Mouse (Mus musculus) CH12.LX (cell line): Measurements from ENCODE around the gene Rb1. TPM values are rescaled to one million over a fixed set of nuclear protein-coding genes. Genes with fewer than 3 reads are reported as not detected.

Experiments
- polyA plus RNA-seq: library from polyadenylated mRNA; unstranded; fragments of >175 nt; gene quantifications from 2 replicates; pipeline ENCODE4 v1.2.1, GENCODE M21; 2012; ENCODE audit warnings: low read depth; ENCODE audit not compliant: insufficient read length
- total RNA-seq, 2 experiments: library from RNA; depleted of rRNA; stranded (reverse); fragments of 300-350 nt in 1 of 2; fragments of >200 nt in 1 of 2; gene quantifications; 2 replicates each; pipeline ENCODE4 v1.2.3; 2012 to 2014

The Rb1 gene
- total and polyA plus RNA-seq, 3 experiments, result 13.6 to 16.7 (median 15.2) TPM

Other genes starting within 250 kb of the Rb1 start
- 36.9 and 40.2 TPM in 2 replicates for gene Rcbtb2, start 202.8 kb downstream of the Rb1 start, total RNA-seq (2012; rRNA removed)
- gene Rcbtb2, start 202.8 kb downstream of the Rb1 start, total RNA-seq (2014; rRNA removed), result 47.6 and 49.0 TPM in 2 replicates
- 31.7 and 34.1 TPM in 2 replicates for gene Rcbtb2, start 202.8 kb downstream of the Rb1 start, polyA plus RNA-seq
- 2.9 and 3.1 TPM in 2 replicates for gene Lpar6, start 87.9 kb downstream of the Rb1 start, total RNA-seq (2012; rRNA removed)
- 6.4 and 7.5 TPM in 2 replicates for gene Lpar6, start 87.9 kb downstream of the Rb1 start, total RNA-seq (2014; rRNA removed)
- gene Lpar6, start 87.9 kb downstream of the Rb1 start, polyA plus RNA-seq, result 2.3 and 3.2 TPM in 2 replicates
- 191 and 305 TPM in 2 replicates for gene Itm2b, start 59.5 kb upstream of the Rb1 start, total RNA-seq (2012; rRNA removed)
- gene Itm2b, start 59.5 kb upstream of the Rb1 start, total RNA-seq (2014; rRNA removed), result 190 and 212 TPM in 2 replicates
- gene Itm2b, start 59.5 kb upstream of the Rb1 start, polyA plus RNA-seq, result 234 and 254 TPM in 2 replicates
- 45.6 and 53.2 TPM in 2 replicates for gene Med4, start 184.2 kb upstream of the Rb1 start, total RNA-seq (2012; rRNA removed)
- gene Med4, start 184.2 kb upstream of the Rb1 start, total RNA-seq (2014; rRNA removed), result 61.5 and 65.8 TPM in 2 replicates
- 60.7 and 75.7 TPM in 2 replicates for gene Med4, start 184.2 kb upstream of the Rb1 start, polyA plus RNA-seq
- gene Sucla2, start 199.5 kb upstream of the Rb1 start, total RNA-seq (2012; rRNA removed), result 51.9 and 58.5 TPM in 2 replicates
- 98.4 and 109 TPM in 2 replicates for gene Sucla2, start 199.5 kb upstream of the Rb1 start, total RNA-seq (2014; rRNA removed)
- 60.3 and 79.3 TPM in 2 replicates for gene Sucla2, start 199.5 kb upstream of the Rb1 start, polyA plus RNA-seq
- gene Nudt15, start 222.4 kb upstream of the Rb1 start, total RNA-seq (2012; rRNA removed), result 2.5 and 3.2 TPM in 2 replicates
- 9.0 and 9.8 TPM in 2 replicates for gene Nudt15, start 222.4 kb upstream of the Rb1 start, total RNA-seq (2014; rRNA removed)
- gene Nudt15, start 222.4 kb upstream of the Rb1 start, polyA plus RNA-seq, result 5.6 and 6.8 TPM in 2 replicates